In genomic region chr1:45605571-45605970, GRCm38 (mm10) we compare ENCODE assay signal across 20 mouse cellular contexts.
A peak's percentile ranks its signal among the peaks of the same experiment; 100 is the strongest.
DNase-seq lines count a peak whose midpoint lies in the region; ATAC-seq and TF ChIP-seq lines count a peak whose summit lies in the region.
"Had no signal": no experiment of that assay in that cellular context is flagged by ENCODE, and none has a peak within 500 bp of the region (broad histone marks: within the 10 kb centered on the region; RNA-seq: fewer than 3 reads in every experiment).

No protein-coding gene starts in this region.

- peak; percentile 51 for DNase-seq in 3134 (ENCODE audit: extremely low read depth, insufficient read length, low spot score)
- DNase-seq in Patski (ENCODE audit: low read depth, low spot score) = no peak
- no peak for DNase-seq in cerebellum, postnatal 10 days
- DNase-seq in kidney, adult 8-10 months = no peak
- no peak for DNase-seq in embryonic facial prominence, embryonic 10.5 days (ENCODE audit: low spot score)
- DNase-seq: adrenal gland, adult 2 months; adrenal gland, postnatal 10 days; adrenal gland, postnatal 25 days; B cell, adult 2 months; cerebellum, adult 11-12 months; cerebellum, adult 2 months; cerebellum, adult 9-10 months; cerebellum, postnatal 14 days; forebrain, postnatal 0 days had no signal

- H3ac ChIP-seq in C2C12 (ENCODE audit: control insufficient read depth, insufficient read length, low read depth) (no peak overlapping the region), myocyte (ENCODE audit: control insufficient read depth, insufficient read length) (no peak overlapping the region)

- H3K4me2 ChIP-seq in myocyte (ENCODE audit: low read depth) = peak overlapping the region; percentile 49
- H3K4me2 ChIP-seq: embryonic facial prominence, embryonic 13.5 days; embryonic facial prominence, embryonic 15.5 days; forebrain, embryonic 13.5 days; forebrain, embryonic 15.5 days had no signal

- no peak overlapping the region for H3K4me3 ChIP-seq in C2C12 (ENCODE audit: insufficient read depth, poor library complexity, severe bottlenecking)
- no peak overlapping the region for H3K4me3 ChIP-seq in myocyte
- H3K4me3 ChIP-seq in embryonic facial prominence, embryonic 10.5 days = no peak overlapping the region
- H3K4me3 ChIP-seq: embryonic facial prominence, embryonic 13.5 days; embryonic facial prominence, embryonic 15.5 days; forebrain, embryonic 13.5 days; forebrain, embryonic 15.5 days had no signal

- H3K4me1 ChIP-seq in embryonic facial prominence, embryonic 10.5 days = no peaks in the 10 kb centered on the region
- H3K4me1 ChIP-seq: embryonic facial prominence, embryonic 13.5 days; embryonic facial prominence, embryonic 15.5 days; forebrain, embryonic 13.5 days; forebrain, embryonic 15.5 days had no signal

- TF ChIP-seq POLR2A in myocyte (IDR thresholded peaks at IDR 0.05; ENCODE audit: insufficient read length, low read depth) = no peak

- CTCF ChIA-PET in Patski (lab: Charles Lee) = no interaction called here

- H3K9me3 ChIP-seq in embryonic facial prominence, embryonic 10.5 days = no peaks in the 10 kb centered on the region
- H3K9me3 ChIP-seq: embryonic facial prominence, embryonic 13.5 days; embryonic facial prominence, embryonic 15.5 days; forebrain, embryonic 13.5 days; forebrain, embryonic 15.5 days had no signal

- WGBS in embryonic facial prominence, embryonic 10.5 days = 83% methylated on average over 1 of the region's 1 CpGs

- POLR2A ChIA-PET in Patski (lab: Charles Lee) = no interaction called here

- TF ChIP-seq CTCF in C2C12 (IDR thresholded peaks at IDR 0.05; ENCODE audit: control insufficient read depth, insufficient read depth, insufficient read length) (no peak), Patski (IDR thresholded peaks at IDR 0.05) (peak; percentile 16)

- H3K27me3 ChIP-seq in C2C12 (ENCODE audit: control insufficient read depth, insufficient read depth, insufficient read length) (no peaks in the 10 kb centered on the region), Patski (no peaks in the 10 kb centered on the region), myocyte (ENCODE audit: control insufficient read depth, insufficient read depth, insufficient read length) (no peaks in the 10 kb centered on the region)
- no peaks in the 10 kb centered on the region for H3K27me3 ChIP-seq in embryonic facial prominence, embryonic 10.5 days (replicated peaks; ENCODE audit: low read depth, poor library complexity, severe bottlenecking)
- H3K27me3 ChIP-seq: embryonic facial prominence, embryonic 13.5 days; embryonic facial prominence, embryonic 15.5 days; forebrain, embryonic 13.5 days; forebrain, embryonic 15.5 days had no signal

- H3K27ac ChIP-seq in embryonic facial prominence, embryonic 10.5 days (replicated peaks) = no peak overlapping the region
- H3K27ac ChIP-seq: embryonic facial prominence, embryonic 13.5 days; embryonic facial prominence, embryonic 15.5 days; forebrain, embryonic 13.5 days; forebrain, embryonic 15.5 days had no signal

- ATAC-seq in Patski = no peak
- ATAC-seq: forebrain, embryonic 13.5 days; forebrain, embryonic 15.5 days; forebrain, postnatal 0 days had no signal

- H3K79me2 ChIP-seq in C2C12 (ENCODE audit: control insufficient read depth, insufficient read depth) = no peaks in the 10 kb centered on the region
- no peaks in the 10 kb centered on the region for H3K79me2 ChIP-seq in myocyte (ENCODE audit: control insufficient read depth, insufficient read depth)

- in situ Hi-C loops in Patski (cut with MboI; ENCODE audit: low pct_unique_long_range_greater_than_20kb) = no loop called here

- H3K79me3 ChIP-seq in C2C12 (ENCODE audit: low read depth) = no peaks in the 10 kb centered on the region

- no peaks in the 10 kb centered on the region for H3K36me3 ChIP-seq in C2C12 (ENCODE audit: control insufficient read depth, insufficient read depth)
- no peaks in the 10 kb centered on the region for H3K36me3 ChIP-seq in myocyte (ENCODE audit: control insufficient read depth, insufficient read depth)
- H3K36me3 ChIP-seq in embryonic facial prominence, embryonic 10.5 days (replicated peaks) = no peaks in the 10 kb centered on the region
- H3K36me3 ChIP-seq: embryonic facial prominence, embryonic 13.5 days; embryonic facial prominence, embryonic 15.5 days; forebrain, embryonic 15.5 days had no signal

TF ChIP-seq in C2C12, 6 proteins besides CTCF, POLR2A, EP300 and RAD21:
- TF ChIP-seq FOSL1 (IDR thresholded peaks at IDR 0.05; ENCODE audit: insufficient read depth, low read length, poor library complexity, severe bottlenecking) (peak; percentile 25), MYOD1 (IDR thresholded peaks at IDR 0.05; ENCODE audit: control insufficient read depth, insufficient read length, low read depth) (no peak), MYOG (IDR thresholded peaks at IDR 0.05; ENCODE audit: control insufficient read depth, extremely low read depth, insufficient read length) (no peak)

TF ChIP-seq in myocyte, 11 proteins besides CTCF, POLR2A, EP300 and RAD21:
- TF ChIP-seq REST (IDR thresholded peaks at IDR 0.05; ENCODE audit: insufficient read depth, insufficient read length) (no peak), POLR2AphosphoS2 (IDR thresholded peaks at IDR 0.05; ENCODE audit: insufficient read length, low read depth) (no peak)
